Mouse (Mus musculus) lung, embryonic 16.5 days (tissue): Measurements from ENCODE around the gene Fgfr2. TPM values are rescaled to one million over a fixed set of nuclear protein-coding genes. Genes with fewer than 3 reads are reported as not detected.

Experiments used
- ATAC-seq: fragments of 200-750 bp; cut with Nextera tagmentation; 2 replicates; pipeline ENCODE4 v1.8.0; 2017; ENCODE audit warnings: low read depth, mild to moderate bottlenecking, moderate library complexity
- H3K27ac ChIP-seq: fragments of 300-500 bp; sonication (generic); 2 replicates; pipeline ENCODE4 v1.5.1; 2014; ENCODE audit warnings: mild to moderate bottlenecking, control low read depth, low read length
- H3K27me3 ChIP-seq: fragments of 300-500 bp; sonication (generic); 2 replicates; pipeline ENCODE4 v1.6.1; 2014; ENCODE audit warnings: low read depth, low read length, mixed read lengths; ENCODE audit not compliant: control insufficient read depth, insufficient read depth
- H3K36me3 ChIP-seq: fragments of 300-500 bp; sonication (generic); 2 replicates; pipeline ENCODE4 v1.6.1; 2014; ENCODE audit warnings: low read length; ENCODE audit not compliant: control insufficient read depth, insufficient read depth
- H3K4me1 ChIP-seq: fragments of 300-500 bp; sonication (generic); replicated peaks from 2 replicates; pipeline ENCODE4 v1.6.1; 2014; ENCODE audit warnings: low read length, mixed read lengths; ENCODE audit not compliant: control insufficient read depth, insufficient read depth
- H3K4me2 ChIP-seq: fragments of 300-500 bp; sonication (generic); 2 replicates; pipeline ENCODE4 v1.6.1; 2014; ENCODE audit warnings: low read depth, low read length, control low read depth
- H3K4me3 ChIP-seq: fragments of 300-500 bp; sonication (generic); 2 replicates; pipeline ENCODE4 v1.5.1; 2014; ENCODE audit warnings: mild to moderate bottlenecking, low read length, control low read depth
- H3K9ac ChIP-seq: fragments of 300-500 bp; sonication (generic); 2 replicates; pipeline ENCODE4 v1.6.1; 2014; ENCODE audit warnings: low read length, control low read depth
- H3K9me3 ChIP-seq: fragments of 300-500 bp; sonication (generic); 2 replicates; pipeline ENCODE4 v1.6.1; 2016; ENCODE audit warnings: low read length; ENCODE audit not compliant: control insufficient read depth
- WGBS: fragments of 180-500 bp; shearing (Covaris S2); extraction: QIAGEN DNeasy Blood & Tissue Kit; methylation state at CpG from one replicate; pipeline ENCODE4 v1.1.7; 2014; 5-methylcytosine and 5-hydroxymethylcytosine counted together
- polyA plus RNA-seq: library from polyadenylated mRNA; unstranded; fragments of >200 nt; fragmentation: Nextera tagmentation; extraction: Ambion mirVana; gene quantifications from 2 replicates; pipeline ENCODE4 v1.2.1, GENCODE M21; 2015

Gene Fgfr2
- polyA plus RNA-seq, 1 experiment from 2014 or later: 175 TPM

DNA sequence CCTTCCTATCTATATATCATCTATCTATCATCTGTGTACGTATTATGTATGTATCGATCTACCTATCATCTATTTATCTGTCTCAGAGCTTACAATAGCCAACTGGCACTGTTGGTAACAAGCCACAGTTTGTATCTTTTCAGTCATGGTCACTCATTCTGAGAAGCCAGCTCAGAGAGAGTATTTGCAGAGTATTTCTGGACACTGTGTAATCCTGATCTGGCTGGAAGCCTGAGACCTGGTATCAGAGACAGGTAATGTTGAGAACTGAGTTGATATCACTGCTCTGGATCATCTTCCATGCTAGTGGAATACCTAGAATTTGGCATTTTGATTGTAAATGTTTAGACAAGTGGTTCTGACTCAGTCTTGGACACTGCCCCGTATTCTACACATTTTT, 2492.2 kb downstream of the Fgfr2 start:
- H3K9me3 ChIP-seq: no peaks in the 10 kb centered on the region
- no peak overlapping the region for H3K4me3 ChIP-seq
- ATAC-seq: no peak
- peaks cover 11% of the 10 kb centered on the region for H3K4me1 ChIP-seq
- no peaks in the 10 kb centered on the region for H3K36me3 ChIP-seq
- H3K4me2 ChIP-seq: no peak overlapping the region
- H3K27ac ChIP-seq: no peak overlapping the region
- no peak overlapping the region for H3K9ac ChIP-seq
- no peaks in the 10 kb centered on the region for H3K27me3 ChIP-seq
- WGBS: 88% methylated on average over 3 of the region's 3 CpGs

- H3K4me1 ChIP-seq: peaks cover 6% of the 10 kb centered on the region
- no peak overlapping the region for H3K4me2 ChIP-seq
- WGBS: 89% methylated on average over 7 of the region's 7 CpGs
- no peaks in the 10 kb centered on the region for H3K9me3 ChIP-seq
- H3K36me3 ChIP-seq: no peaks in the 10 kb centered on the region
- H3K9ac ChIP-seq: no peak overlapping the region
- H3K4me3 ChIP-seq: no peak overlapping the region
- no peak for ATAC-seq
- H3K27ac ChIP-seq: no peak overlapping the region
- H3K27me3 ChIP-seq: no peaks in the 10 kb centered on the region
Observed at GRCm38 (mm10) chr7:130629999-130630398, 2493.2 kb downstream of the Fgfr2 start.

- WGBS: 27% methylated on average over 1 of the region's 1 CpGs
- Histone ChIP-seq H3K4me2 (no peak overlapping the region), H3K9me3 (no peaks in the 10 kb centered on the region), H3K9ac (no peak overlapping the region), H3K27ac (no peak overlapping the region), H3K4me1 (peaks cover 6% of the 10 kb centered on the region), H3K27me3 (no peaks in the 10 kb centered on the region), H3K36me3 (no peaks in the 10 kb centered on the region), H3K4me3 (no peak overlapping the region)
- no peak for ATAC-seq
Observed at GRCm38 (mm10) chr7:130628601-130629000, 2494.5 kb downstream of the Fgfr2 start.

GRCm38 (mm10) chr7:130625361-130625760, 2497.8 kb downstream of the Fgfr2 start:
- no peaks in the 10 kb centered on the region for H3K27me3 ChIP-seq
- H3K36me3 ChIP-seq: no peaks in the 10 kb centered on the region
- no peak for ATAC-seq
- H3K4me3 ChIP-seq: no peak overlapping the region
- H3K4me2 ChIP-seq: no peak overlapping the region
- no peak overlapping the region for H3K27ac ChIP-seq
- no peak overlapping the region for H3K9ac ChIP-seq
- H3K4me1 ChIP-seq: peaks cover 4% of the 10 kb centered on the region; the same call in 1 of the 2 replicates
- 85% methylated on average over 7 of the region's 7 CpGs for WGBS
- no peaks in the 10 kb centered on the region for H3K9me3 ChIP-seq

DNA sequence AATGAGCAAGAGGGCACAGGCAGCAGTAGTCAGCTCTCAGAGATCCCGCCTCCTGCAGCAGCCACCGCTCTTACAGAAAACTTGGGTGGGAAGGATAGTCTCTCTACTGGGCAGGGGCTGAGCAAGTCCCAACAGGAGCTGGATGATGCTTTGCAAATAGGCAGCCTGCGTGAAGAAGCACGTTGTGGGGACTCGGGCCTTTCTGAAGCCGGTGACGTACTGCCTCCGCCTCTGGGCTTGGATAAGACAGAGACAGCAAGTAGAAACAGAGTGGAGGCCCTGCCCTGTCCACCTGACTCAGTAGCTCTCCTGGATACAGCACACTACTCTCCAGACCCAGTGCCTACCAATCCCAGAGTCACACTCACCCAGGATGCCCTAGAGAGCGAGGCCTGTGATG, 2498.9 kb downstream of the Fgfr2 start:
- Histone ChIP-seq H3K27ac (no peak overlapping the region), H3K9ac (no peak overlapping the region), H3K4me2 (no peak overlapping the region), H3K4me3 (no peak overlapping the region), H3K4me1 (peaks cover 4% of the 10 kb centered on the region; the same call in 1 of the 2 replicates), H3K27me3 (no peaks in the 10 kb centered on the region), H3K36me3 (no peaks in the 10 kb centered on the region), H3K9me3 (no peaks in the 10 kb centered on the region)
- WGBS: 88% methylated on average over 9 of the region's 9 CpGs
- no peak for ATAC-seq

DNA sequence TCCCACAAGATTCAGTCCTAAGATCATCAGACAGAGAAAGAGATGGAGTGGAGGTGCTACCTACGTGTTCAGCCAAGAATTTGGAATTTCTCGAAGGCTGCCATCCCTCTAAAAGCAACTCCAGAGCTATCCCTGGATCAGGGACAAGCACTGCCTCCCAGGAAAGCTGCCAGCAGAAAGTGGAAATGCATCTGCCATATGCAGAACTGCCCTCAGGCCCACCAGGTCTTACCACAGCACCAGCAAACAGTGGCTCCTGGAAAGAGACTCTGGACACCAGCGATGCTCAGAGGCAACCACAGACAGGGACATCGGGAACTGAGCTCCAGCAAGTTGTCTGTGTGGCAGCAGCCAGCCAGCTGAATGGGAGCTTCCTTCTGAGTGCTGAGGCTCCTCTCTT, 2500.8 kb downstream of the Fgfr2 start:
- 68% methylated on average over 4 of the region's 4 CpGs for WGBS
- Histone ChIP-seq H3K4me1 (peaks cover 4% of the 10 kb centered on the region; the same call in 1 of the 2 replicates), H3K27me3 (no peaks in the 10 kb centered on the region), H3K27ac (no peak overlapping the region), H3K9ac (no peak overlapping the region), H3K4me2 (no peak overlapping the region), H3K36me3 (no peaks in the 10 kb centered on the region), H3K9me3 (no peaks in the 10 kb centered on the region), H3K4me3 (no peak overlapping the region)
- no peak for ATAC-seq

- Histone ChIP-seq H3K4me1 (peaks cover 4% of the 10 kb centered on the region; the same call in 1 of the 2 replicates), H3K36me3 (no peaks in the 10 kb centered on the region), H3K27me3 (no peaks in the 10 kb centered on the region), H3K27ac (no peak overlapping the region), H3K4me3 (no peak overlapping the region), H3K9me3 (no peaks in the 10 kb centered on the region), H3K4me2 (no peak overlapping the region), H3K9ac (no peak overlapping the region)
- no peak for ATAC-seq
- 38% methylated on average over 3 of the region's 3 CpGs for WGBS
Observed at GRCm38 (mm10) chr7:130621953-130622352, 2501.2 kb downstream of the Fgfr2 start.

- no peak overlapping the region for H3K9ac ChIP-seq
- no peak overlapping the region for H3K4me3 ChIP-seq
- no peak for ATAC-seq
- no peaks in the 10 kb centered on the region for H3K27me3 ChIP-seq
- H3K4me2 ChIP-seq: no peak overlapping the region
- peaks cover 4% of the 10 kb centered on the region; the same call in 1 of the 2 replicates for H3K4me1 ChIP-seq
- H3K9me3 ChIP-seq: no peaks in the 10 kb centered on the region
- WGBS: 91% methylated on average over 2 of the region's 2 CpGs
- H3K36me3 ChIP-seq: no peaks in the 10 kb centered on the region
- H3K27ac ChIP-seq: no peak overlapping the region
Observed at GRCm38 (mm10) chr7:130621068-130621467, 2502.1 kb downstream of the Fgfr2 start.

GRCm38 (mm10) chr7:130617591-130617990, 2505.6 kb downstream of the Fgfr2 start:
- no peaks in the 10 kb centered on the region for H3K9me3 ChIP-seq
- H3K27me3 ChIP-seq: no peaks in the 10 kb centered on the region
- H3K4me1 ChIP-seq: peaks cover 4% of the 10 kb centered on the region; the same call in 1 of the 2 replicates
- ATAC-seq: no peak
- no peak overlapping the region for H3K9ac ChIP-seq
- 88% methylated on average over 3 of the region's 3 CpGs for WGBS
- no peaks in the 10 kb centered on the region for H3K36me3 ChIP-seq
- no peak overlapping the region for H3K4me2 ChIP-seq
- H3K27ac ChIP-seq: no peak overlapping the region
- no peak overlapping the region for H3K4me3 ChIP-seq

DNA sequence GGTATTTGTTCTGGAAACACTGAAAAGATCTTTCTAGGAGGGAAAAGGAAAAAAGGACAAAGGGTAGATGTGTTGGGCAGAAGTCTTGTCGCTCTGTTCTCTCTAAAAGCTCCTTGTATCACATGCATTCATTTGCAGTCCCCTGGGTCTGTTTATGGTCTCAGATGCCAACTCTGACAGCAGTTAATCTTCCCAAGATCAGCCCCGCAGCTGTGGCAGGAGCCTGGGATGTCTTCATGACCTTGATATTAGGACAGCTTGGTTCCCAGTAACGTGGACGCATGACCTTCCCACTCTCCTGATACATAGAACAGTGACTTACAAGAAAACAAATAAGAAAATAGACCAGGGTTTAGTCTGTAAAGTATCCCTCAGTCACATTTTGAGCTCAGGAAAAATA, 2509.2 kb downstream of the Fgfr2 start:
- Histone ChIP-seq H3K27me3 (no peaks in the 10 kb centered on the region), H3K36me3 (no peaks in the 10 kb centered on the region), H3K4me2 (no peak overlapping the region), H3K9ac (no peak overlapping the region), H3K27ac (no peak overlapping the region), H3K4me3 (no peak overlapping the region), H3K4me1 (no peaks in the 10 kb centered on the region), H3K9me3 (no peaks in the 10 kb centered on the region)
- ATAC-seq: no peak
- WGBS: 56% methylated on average over 4 of the region's 4 CpGs
